Mouse (Mus musculus) heart, adult 11 months (tissue): ENCODE results near the gene Wnt8b.
A peak's percentile ranks its signal among the peaks of the same experiment; 100 is the strongest.

ENCODE experiments used
- DNase-seq: peaks from one replicate; pipeline ENCODE4 v3.0.0; 2022

Wnt8b gene

GRCm38 (mm10) chr19:44512601-44513000 lies 19.3 kb downstream of the Wnt8b start:
- DNase-seq, result no peak

- no peak for DNase-seq
Measured at GRCm38 (mm10) chr19:44513054-44513833, 20.0 kb downstream of the Wnt8b start.

GRCm38 (mm10) chr19:44513921-44514482 lies 20.7 kb downstream of the Wnt8b start:
- DNase-seq, result no peak

GRCm38 (mm10) chr19:44514521-44515451 lies 21.5 kb downstream of the Wnt8b start:
- DNase-seq, result no peak

GRCm38 (mm10) chr19:44515769-44516168 lies 22.5 kb downstream of the Wnt8b start:
- peak; percentile 92 for DNase-seq

GRCm38 (mm10) chr19:44517996-44518768 lies 24.9 kb downstream of the Wnt8b start:
- peak; percentile 87 for DNase-seq

- DNase-seq, result peak; percentile 98
Measured at GRCm38 (mm10) chr19:44519152-44519551, 25.9 kb downstream of the Wnt8b start.

GRCm38 (mm10) chr19:44525551-44526205 lies 32.4 kb downstream of the Wnt8b start:
- DNase-seq, result no peak

- no peak for DNase-seq
Measured at GRCm38 (mm10) chr19:44530018-44530417, 36.7 kb downstream of the Wnt8b start.

- DNase-seq, result no peak
Measured at GRCm38 (mm10) chr19:44535376-44535775, 42.1 kb downstream of the Wnt8b start.

- DNase-seq, result no peak
Measured at GRCm38 (mm10) chr19:44537416-44537815, 44.1 kb downstream of the Wnt8b start.

- DNase-seq, result no peak
Measured at GRCm38 (mm10) chr19:44542694-44543178, 49.5 kb downstream of the Wnt8b start.

GRCm38 (mm10) chr19:44544372-44544771 lies 51.1 kb downstream of the Wnt8b start:
- DNase-seq, result peak; percentile 93

- DNase-seq, result peak; percentile 94
Measured at GRCm38 (mm10) chr19:44544775-44545174, 51.5 kb downstream of the Wnt8b start.

GRCm38 (mm10) chr19:44545321-44546041 lies 52.2 kb downstream of the Wnt8b start, which contains the start of gene Sec31b:
Gene Sec31b, minus strand, starts transcription at chr19:44545864.
- DNase-seq, result peak; percentile 97

GRCm38 (mm10) chr19:44552731-44553130 lies 59.5 kb downstream of the Wnt8b start, which contains the start of gene Gm20538:
Gene Gm20538, minus strand, starts transcription at chr19:44552831.
- DNase-seq, result no peak

GRCm38 (mm10) chr19:44553286-44553685 lies 60.0 kb downstream of the Wnt8b start:
- DNase-seq, result no peak

- peak; percentile 91 for DNase-seq
Measured at GRCm38 (mm10) chr19:44554490-44554860, 61.2 kb downstream of the Wnt8b start.

GRCm38 (mm10) chr19:44554861-44555590 lies 61.8 kb downstream of the Wnt8b start, which contains the start of gene Ndufb8:
Gene Ndufb8, minus strand, starts transcription at chr19:44555440.
- peak; percentile 99 for DNase-seq

- peak; percentile 99 for DNase-seq
Measured at GRCm38 (mm10) chr19:44562652-44563206, 69.5 kb downstream of the Wnt8b start, which contains the start of gene Hif1an. Gene Hif1an, plus strand, starts transcription at chr19:44562850.
